Mouse (Mus musculus): ENCODE results near the gene Cd247.

GRCm38 (mm10) chr1:165786296-165786695 is 2.2 kb upstream of the Cd247 start:
- TF ChIP-seq CTCF (IDR thresholded peaks at IDR 0.05; ENCODE audit: low read depth) (no peak), EP300 (IDR thresholded peaks at IDR 0.05; ENCODE audit: low read depth) (no peak)

Data from heart, postnatal 0 days (tissue).